Mouse (Mus musculus): Measurements from ENCODE around the gene C3ar1. TPM values are rescaled to one million over a fixed set of nuclear protein-coding genes. Genes with fewer than 3 reads are reported as not detected.
A peak's percentile ranks its signal among the peaks of the same experiment; 100 is the strongest.

C3ar1 gene
- polyA plus RNA-seq, 1 experiment from 2014 or later: 3.8 TPM

GRCm38 (mm10) chr6:122810022-122810614 lies 45.8 kb downstream of the C3ar1 start:
- Histone ChIP-seq H3K4me3 (peak overlapping the region; percentile 67), H3K9me3 (no peaks in the 10 kb centered on the region), H3K27ac (peak overlapping the region; percentile 92), H3K9ac (peak overlapping the region; percentile 66), H3K4me1 (peaks cover 6% of the 10 kb centered on the region), H3K4me2 (replicated peaks) (peak overlapping the region; percentile 72), H3K27me3 (no peaks in the 10 kb centered on the region), H3K36me3 (no peaks in the 10 kb centered on the region)
- ATAC-seq (ENCODE audit: low FRiP score, low read depth): no peak
- WGBS: 2% methylated on average over 11 of the region's 11 CpGs

- Histone ChIP-seq H3K4me1 (peaks cover 13% of the 10 kb centered on the region), H3K36me3 (no peaks in the 10 kb centered on the region), H3K9ac (no peak overlapping the region), H3K27me3 (no peaks in the 10 kb centered on the region), H3K9me3 (no peaks in the 10 kb centered on the region), H3K4me2 (replicated peaks) (no peak overlapping the region), H3K27ac (no peak overlapping the region), H3K4me3 (no peak overlapping the region)
- 33% methylated on average over 5 of the region's 5 CpGs for WGBS
- ATAC-seq (ENCODE audit: low FRiP score, low read depth): no peak
Observed at GRCm38 (mm10) chr6:122804418-122804817, 51.5 kb downstream of the C3ar1 start.

GRCm38 (mm10) chr6:122801801-122802514 lies 54.0 kb downstream of the C3ar1 start:
- Histone ChIP-seq H3K4me3 (peak overlapping the region; percentile 59), H3K9me3 (no peaks in the 10 kb centered on the region), H3K4me1 (peaks cover 13% of the 10 kb centered on the region), H3K4me2 (replicated peaks) (peak overlapping the region; percentile 92), H3K36me3 (no peaks in the 10 kb centered on the region), H3K27ac (no peak overlapping the region), H3K9ac (peak overlapping the region; percentile 79), H3K27me3 (no peaks in the 10 kb centered on the region)
- ATAC-seq (ENCODE audit: low FRiP score, low read depth): peak; percentile 59; the same call in 1 of the 2 replicates
- whole genome bisulfite sequencing: 2% methylated on average over 34 of the region's 34 CpGs

GRCm38 (mm10) chr6:122801301-122801800 lies 54.6 kb downstream of the C3ar1 start, which contains the start of gene Slc2a3:
Gene Slc2a3, minus strand, starts transcription at chr6:122801640.
- WGBS: under 1% methylated on average over 46 of the region's 46 CpGs
- Histone ChIP-seq H3K27ac (no peak within 1 kb of the TSS), H3K4me1 (peaks cover 13% of the 10 kb centered on the region), H3K4me3 (peak within 1 kb of the TSS; percentile 59), H3K9ac (peak within 1 kb of the TSS; percentile 79), H3K27me3 (no peaks in the 10 kb centered on the region), H3K4me2 (replicated peaks) (peak within 1 kb of the TSS; percentile 92), H3K9me3 (no peaks in the 10 kb centered on the region), H3K36me3 (no peaks in the 10 kb centered on the region)
- ATAC-seq (ENCODE audit: low FRiP score, low read depth): peak; percentile 73

- no peak for ATAC-seq (ENCODE audit: low FRiP score, low read depth)
- Histone ChIP-seq H3K27ac (no peak overlapping the region), H3K27me3 (no peaks in the 10 kb centered on the region), H3K9ac (peak overlapping the region; percentile 79), H3K9me3 (no peaks in the 10 kb centered on the region), H3K4me1 (peaks cover 13% of the 10 kb centered on the region), H3K4me3 (peak overlapping the region; percentile 59), H3K4me2 (replicated peaks) (peak overlapping the region; percentile 92), H3K36me3 (no peaks in the 10 kb centered on the region)
- 32% methylated on average over 10 of the region's 10 CpGs for WGBS
Observed at GRCm38 (mm10) chr6:122800640-122801300, 55.2 kb downstream of the C3ar1 start.

Small RNA genes lying within 50 kb of the gene (microRNA-seq; reads per million reads assigned to microRNA genes)
- not detected for gene Mir7231

Other genes starting within 250 kb of the C3ar1 start
- gene Gdf3, start 246.1 kb downstream of the C3ar1 start, polyA plus RNA-seq (2015; fragmentation: Nextera tagmentation; extraction: Ambion mirVana): 0.13 and 0.14 TPM in 2 replicates
- not detected in 2 replicates for gene Dppa3, start 229.8 kb downstream of the C3ar1 start, polyA plus RNA-seq (2015; fragmentation: Nextera tagmentation; extraction: Ambion mirVana)
- gene Nanog, start 148.7 kb downstream of the C3ar1 start, polyA plus RNA-seq (2015; fragmentation: Nextera tagmentation; extraction: Ambion mirVana): 0.25 and 0.37 TPM in 2 replicates
- gene Slc2a3, start 54.5 kb downstream of the C3ar1 start, polyA plus RNA-seq (2015; fragmentation: Nextera tagmentation; extraction: Ambion mirVana): 72.7 and 83.0 TPM in 2 replicates
- gene Foxj2, start 36.2 kb downstream of the C3ar1 start, polyA plus RNA-seq (2015; fragmentation: Nextera tagmentation; extraction: Ambion mirVana): 6.4 and 7.1 TPM in 2 replicates
- 69.2 and 72.4 TPM in 2 replicates for gene Necap1, start 18.3 kb upstream of the C3ar1 start, polyA plus RNA-seq (2015; fragmentation: Nextera tagmentation; extraction: Ambion mirVana)
- 1.9 and 2.0 TPM in 2 replicates for gene Clec4a1, start 65.7 kb upstream of the C3ar1 start, polyA plus RNA-seq (2015; fragmentation: Nextera tagmentation; extraction: Ambion mirVana)
- gene Clec4a3, start 96.4 kb upstream of the C3ar1 start, polyA plus RNA-seq (2015; fragmentation: Nextera tagmentation; extraction: Ambion mirVana): 1.5 and 1.7 TPM in 2 replicates
- not detected in 2 replicates for gene Clec4a4, start 134.2 kb upstream of the C3ar1 start, polyA plus RNA-seq (2015; fragmentation: Nextera tagmentation; extraction: Ambion mirVana)
- gene Clec4b1, start 193.8 kb upstream of the C3ar1 start, polyA plus RNA-seq (2015; fragmentation: Nextera tagmentation; extraction: Ambion mirVana): not detected in 2 replicates

Data from limb, embryonic 13.5 days (tissue).